Mouse (Mus musculus): Measurements from ENCODE around the gene Tmcc3. TPM values are rescaled to one million over a fixed set of nuclear protein-coding genes. Genes with fewer than 3 reads are reported as not detected.

Tmcc3 gene
- total RNA-seq, 2 experiments from 2014 or later, result 16.3 to 21.6 TPM

DNA sequence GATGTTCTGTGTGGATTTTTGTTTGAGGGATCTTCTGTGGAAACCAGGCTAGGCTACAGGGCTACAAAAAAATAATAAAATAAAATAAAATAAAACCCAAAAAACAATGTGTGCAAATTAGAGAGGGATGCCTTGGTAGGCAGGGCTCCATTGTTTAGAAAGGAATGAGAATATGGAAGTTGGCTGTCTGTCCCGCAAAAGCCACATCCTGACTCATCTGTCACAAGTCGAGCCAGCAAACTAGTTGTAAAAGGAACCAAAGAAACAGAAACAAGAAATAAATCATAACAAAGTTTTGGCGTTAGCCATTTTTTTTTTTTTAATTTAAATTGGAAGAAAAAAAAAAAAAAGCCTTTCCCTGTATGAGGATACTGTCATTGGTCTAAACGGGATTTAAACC is 105.9 kb downstream of the Tmcc3 start:
- DNase-seq, result no peak
- H3K27ac ChIP-seq, result no peak overlapping the region; the same call in 1 of the 2 replicates
- no peak for TF ChIP-seq CTCF (IDR thresholded peaks at IDR 0.05)
- intact Hi-C loops (cut with DNase I), result no loop called here
- H3K4me3 ChIP-seq, result no peak overlapping the region

DNA sequence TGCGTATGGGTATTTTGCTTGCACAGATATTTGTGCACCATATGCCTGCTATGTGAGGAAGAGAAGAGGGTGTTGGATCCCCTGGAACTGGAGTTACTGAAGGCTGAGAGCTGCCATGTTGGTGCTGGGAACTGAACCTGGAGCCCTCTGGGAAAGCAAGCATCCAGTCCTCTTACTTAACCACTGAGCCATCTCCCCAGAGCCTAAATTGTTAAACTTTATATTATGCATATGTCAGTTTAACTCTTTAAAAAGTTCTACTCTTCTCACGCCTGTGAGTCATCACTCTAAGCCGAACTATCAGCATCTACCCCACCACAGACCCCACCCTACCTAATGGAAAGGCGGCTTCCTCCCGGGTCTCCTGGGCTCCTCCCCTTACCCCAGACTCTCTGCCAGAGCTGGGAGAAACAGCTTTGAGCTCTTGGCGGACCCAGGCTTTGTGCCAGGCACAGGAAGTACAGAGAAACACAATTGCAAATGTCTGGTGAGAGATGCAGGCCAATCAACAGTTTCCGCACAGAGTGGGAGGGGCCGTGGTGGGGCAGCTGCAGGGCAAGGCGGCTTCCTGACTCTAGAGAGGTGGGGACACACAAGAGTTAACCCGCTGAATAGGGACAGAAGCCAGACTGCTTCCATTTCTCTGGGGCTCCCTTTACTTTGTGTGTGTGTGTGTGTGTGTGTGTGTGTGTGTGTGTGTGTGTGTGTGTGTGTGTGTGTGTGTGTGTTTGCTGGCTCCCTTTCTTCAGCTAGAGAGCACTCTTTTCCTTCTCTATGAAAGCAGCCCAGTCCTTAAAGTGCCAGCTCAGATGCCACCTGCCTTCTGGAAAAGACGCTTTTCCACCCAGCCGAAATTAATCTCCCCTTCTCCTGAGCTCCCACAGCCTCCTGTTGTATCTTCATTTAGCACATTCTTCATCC is 114.5 kb downstream of the Tmcc3 start:
- Histone ChIP-seq H3K4me3 (peak overlapping the region; percentile 61), H3K27ac (peak overlapping the region; percentile 85)
- no peak for TF ChIP-seq CTCF (IDR thresholded peaks at IDR 0.05)
- intact Hi-C loops (cut with DNase I), result loop anchor here (5.0 kb wide), 1 partner anchor 91 kb away; no protein-coding TSS in a partner anchor
- DNase-seq, result peak; percentile 75

DNA sequence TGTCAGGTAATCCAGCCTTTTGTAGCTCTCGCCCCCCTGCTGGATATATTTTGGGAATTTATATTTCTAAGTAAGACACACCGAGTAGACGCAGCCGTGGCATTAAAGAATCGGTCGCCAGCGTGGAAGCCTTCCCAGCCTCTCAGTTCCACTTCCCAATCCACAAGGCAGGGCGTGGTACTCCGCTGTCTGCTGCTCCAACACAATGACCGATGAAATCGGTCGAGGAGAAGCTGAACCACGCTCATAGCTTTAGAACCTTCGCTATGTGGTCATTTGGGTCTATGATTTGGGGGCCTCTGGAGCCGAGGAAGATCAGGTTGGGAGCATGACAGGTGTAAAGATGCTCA is 115.1 kb downstream of the Tmcc3 start:
- peak overlapping the region; percentile 61 for H3K4me3 ChIP-seq
- H3K27ac ChIP-seq, result peak overlapping the region; percentile 85
- intact Hi-C loops (cut with DNase I), result loop anchor here (5.0 kb wide), 1 partner anchor 90 kb away; no protein-coding TSS in a partner anchor
- no peak for TF ChIP-seq CTCF (IDR thresholded peaks at IDR 0.05)
- DNase-seq, result peak; percentile 29

DNA sequence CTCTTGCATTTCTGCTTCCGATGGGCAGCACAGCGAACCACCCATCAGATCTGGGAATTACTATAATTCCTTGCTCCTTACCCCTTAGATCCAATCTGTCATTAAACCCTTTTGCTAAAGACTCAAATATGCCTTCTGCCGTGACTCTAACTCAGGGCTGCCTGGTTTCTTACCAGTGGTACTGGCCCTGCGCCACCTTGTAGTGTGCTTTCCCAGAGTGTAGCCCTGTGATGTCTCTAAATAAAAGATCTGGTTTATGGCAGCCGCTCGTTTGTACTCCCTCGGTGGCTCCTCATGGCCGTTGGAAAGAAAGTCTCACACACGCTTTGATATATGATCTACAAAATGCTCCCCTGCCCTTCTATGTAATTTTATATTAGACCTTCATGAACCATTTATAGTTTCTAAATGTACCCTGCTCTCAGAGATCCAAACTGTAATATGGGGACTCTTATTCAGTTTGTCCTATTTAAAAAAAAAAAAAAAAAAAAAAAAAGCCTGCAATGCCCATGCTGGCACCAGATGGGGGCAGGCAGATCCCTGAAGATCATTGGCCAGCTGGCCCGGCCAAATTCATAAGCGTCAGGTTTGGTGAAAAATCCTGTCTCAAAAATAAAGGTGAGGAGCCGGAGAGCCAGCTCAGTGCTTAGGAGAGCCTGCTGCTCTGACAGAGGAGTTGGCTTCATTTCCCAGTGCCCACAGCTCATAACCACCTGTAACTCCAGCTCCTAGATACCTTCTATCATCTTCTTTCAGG is 116.6 kb downstream of the Tmcc3 start:
- Histone ChIP-seq H3K27ac (peak overlapping the region; percentile 85), H3K4me3 (peak overlapping the region; percentile 54)
- intact Hi-C loops (cut with DNase I), result loop anchor here (5.0 kb wide), 1 partner anchor 89 kb away; no protein-coding TSS in a partner anchor
- TF ChIP-seq CTCF (IDR thresholded peaks at IDR 0.05), result peak; percentile 60
- peak; percentile 39 for DNase-seq

DNA sequence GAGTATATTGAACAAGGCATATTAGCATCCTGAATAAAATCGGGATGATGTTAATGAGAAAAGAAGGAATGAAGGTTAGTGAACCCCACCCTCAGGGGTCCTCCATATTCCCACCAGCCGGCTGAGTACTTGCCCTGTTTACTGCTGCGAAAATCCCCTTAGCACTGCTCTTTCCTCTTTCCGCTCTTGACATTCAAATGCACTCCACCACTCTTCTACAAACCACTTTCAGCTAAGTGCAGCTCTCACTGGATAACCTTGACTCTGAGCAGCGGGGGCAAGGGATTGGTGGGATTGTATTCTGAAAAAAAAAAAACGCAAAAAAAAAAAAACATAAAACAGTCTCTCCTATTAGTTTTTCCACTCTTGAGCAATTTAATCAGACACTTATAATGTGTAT is 118.8 kb downstream of the Tmcc3 start:
- intact Hi-C loops (cut with DNase I), result no loop called here
- no peak for DNase-seq
- Histone ChIP-seq H3K4me3 (no peak overlapping the region), H3K27ac (no peak overlapping the region)
- TF ChIP-seq CTCF (IDR thresholded peaks at IDR 0.05), result no peak

DNA sequence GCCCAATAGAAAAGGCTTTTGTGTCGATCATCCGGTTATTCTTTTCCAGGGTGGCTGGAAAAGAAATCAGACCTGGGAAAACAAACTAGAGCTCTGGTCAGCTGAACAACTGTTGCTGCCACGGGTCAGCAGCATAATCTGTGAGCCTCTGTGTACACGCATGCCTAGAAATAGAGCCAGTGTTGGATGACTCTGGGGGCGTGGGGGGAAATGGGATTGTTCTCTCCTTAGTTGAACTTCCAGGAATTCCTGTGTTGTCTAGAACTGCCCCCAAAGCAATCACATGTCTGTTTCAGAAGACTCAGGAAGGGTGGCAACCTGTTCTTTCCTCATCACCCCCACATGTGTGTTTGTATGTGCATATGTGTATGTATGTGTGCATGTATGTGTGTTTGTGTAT is 121.2 kb downstream of the Tmcc3 start:
- intact Hi-C loops (cut with DNase I), result no loop called here
- H3K27ac ChIP-seq, result peak overlapping the region; percentile 74

DNA sequence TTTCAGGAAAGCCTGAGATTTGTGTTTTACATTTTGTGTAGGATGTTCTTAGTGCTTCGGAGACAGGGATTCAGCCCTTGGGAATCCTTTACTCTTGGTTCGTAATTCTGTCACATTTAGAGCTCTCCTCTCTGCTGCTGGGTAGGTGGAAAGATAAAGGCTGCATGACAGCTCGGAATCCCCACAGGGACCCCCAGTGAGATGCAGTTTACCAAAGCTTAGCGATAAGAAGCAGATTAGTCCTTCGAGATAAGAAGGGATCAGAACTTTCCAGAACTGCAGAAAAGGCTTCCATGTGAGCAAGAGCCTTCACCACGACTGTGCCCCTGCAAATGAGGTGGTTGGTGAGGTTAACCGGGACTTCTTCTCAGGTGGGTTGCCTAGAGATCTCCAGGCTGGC is 122.2 kb downstream of the Tmcc3 start:
- no peak for TF ChIP-seq CTCF (IDR thresholded peaks at IDR 0.05)
- peak overlapping the region; percentile 56 for H3K27ac ChIP-seq
- intact Hi-C loops (cut with DNase I), result no loop called here
- no peak for DNase-seq
- H3K4me3 ChIP-seq, result no peak overlapping the region

More for the DNA sequence above, 121.2 kb downstream of the Tmcc3 start:
- peak; percentile 53 for DNase-seq
- TF ChIP-seq CTCF (IDR thresholded peaks at IDR 0.05), result no peak
- no peak overlapping the region for H3K4me3 ChIP-seq

DNA sequence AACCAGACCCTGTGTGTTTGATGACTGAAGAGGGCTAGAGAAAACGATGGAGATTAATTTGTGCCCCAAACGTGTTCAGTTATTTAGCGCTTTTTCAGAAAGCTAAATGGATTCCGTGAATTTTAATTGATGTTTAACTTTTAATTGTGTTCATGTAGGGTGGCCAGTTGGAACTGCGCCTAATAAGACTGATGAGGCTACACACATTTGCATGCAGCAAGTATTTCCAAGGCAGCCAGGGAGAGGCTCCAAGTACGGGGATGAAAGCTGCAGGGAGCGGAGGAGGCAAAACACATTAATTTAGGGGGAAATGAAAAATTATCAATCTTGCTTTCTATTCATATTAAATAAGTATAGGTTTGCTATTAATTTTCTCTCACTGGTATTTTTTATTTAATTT is 131.0 kb downstream of the Tmcc3 start:
- intact Hi-C loops (cut with DNase I), result no loop called here
- no peak for DNase-seq
- Histone ChIP-seq H3K4me3 (no peak overlapping the region), H3K27ac (no peak overlapping the region)
- no peak for TF ChIP-seq CTCF (IDR thresholded peaks at IDR 0.05)

DNA sequence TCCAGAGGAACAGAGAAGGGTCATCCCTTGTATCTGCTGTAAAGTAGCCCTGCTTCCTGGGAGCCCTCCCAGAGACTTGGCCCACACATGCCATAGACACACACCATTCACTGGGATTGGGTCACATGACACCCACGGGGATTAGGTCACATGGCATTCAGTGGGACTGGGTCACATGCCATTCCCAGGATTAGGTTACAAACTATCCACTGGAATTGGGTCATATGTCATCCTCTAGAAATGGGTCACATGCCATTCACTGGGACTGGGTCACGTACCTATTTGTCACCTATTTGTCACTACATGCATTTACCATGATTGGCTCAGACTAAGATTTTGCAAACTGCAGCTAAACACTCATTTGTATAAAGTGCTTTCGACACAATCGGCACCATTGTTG is 131.7 kb downstream of the Tmcc3 start:
- Histone ChIP-seq H3K27ac (no peak overlapping the region), H3K4me3 (no peak overlapping the region)
- intact Hi-C loops (cut with DNase I), result no loop called here
- TF ChIP-seq CTCF (IDR thresholded peaks at IDR 0.05), result no peak
- DNase-seq, result no peak

DNA sequence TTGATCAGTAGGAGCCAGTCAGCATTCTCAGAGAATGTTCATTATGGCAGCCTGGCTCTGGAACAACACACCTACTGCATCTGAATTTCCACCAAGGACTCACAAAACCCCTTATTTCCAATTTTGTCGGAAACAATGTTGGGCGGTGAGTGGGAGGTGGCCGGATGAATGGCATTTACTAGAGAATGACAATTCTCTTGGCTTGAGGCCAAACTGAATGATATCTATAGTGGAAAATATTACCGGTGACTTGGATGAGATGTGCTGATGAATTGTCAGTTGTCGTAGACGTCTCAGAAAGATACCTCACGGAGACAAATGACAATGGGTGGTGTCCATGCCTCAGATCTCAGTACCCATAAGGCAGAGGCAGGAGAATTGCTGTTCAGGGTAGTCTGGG is 133.4 kb downstream of the Tmcc3 start:
- intact Hi-C loops (cut with DNase I), result no loop called here
- Histone ChIP-seq H3K27ac (no peak overlapping the region), H3K4me3 (no peak overlapping the region)
- no peak for TF ChIP-seq CTCF (IDR thresholded peaks at IDR 0.05)
- DNase-seq, result no peak

DNA sequence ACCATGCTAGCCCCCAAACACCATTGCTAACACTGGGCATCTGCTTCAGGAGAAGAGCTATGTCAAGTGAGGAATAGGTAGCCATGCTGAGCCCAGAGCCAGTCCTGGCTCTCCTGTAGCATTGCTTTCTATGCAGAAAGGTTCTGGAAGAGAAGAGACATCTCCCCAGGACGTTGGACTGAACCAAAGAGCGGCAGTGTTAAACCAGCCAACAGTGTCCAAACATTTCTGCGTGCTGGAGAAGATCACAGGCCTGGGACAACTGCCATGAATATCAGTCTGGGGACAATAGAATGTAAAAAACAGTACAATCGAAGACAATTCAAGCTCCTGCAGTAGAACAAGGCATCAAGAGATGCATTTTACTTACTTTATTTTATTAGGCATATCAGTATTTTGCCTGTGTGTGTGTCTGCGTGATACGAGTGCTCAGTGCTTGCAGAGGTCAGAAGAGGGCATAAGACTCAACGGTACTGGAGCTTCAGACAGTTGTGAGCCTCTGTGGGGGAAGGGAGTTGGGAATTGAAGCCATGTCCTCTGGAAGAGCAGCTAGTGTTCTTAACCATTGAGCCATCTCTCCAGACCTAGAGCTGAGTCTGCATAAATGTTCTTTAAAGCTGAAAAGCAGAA is 134.7 kb downstream of the Tmcc3 start:
- no peak overlapping the region for H3K4me3 ChIP-seq
- no peak for DNase-seq
- peak; percentile 34; the same call in 1 of the 2 replicates for TF ChIP-seq CTCF (IDR thresholded peaks at IDR 0.05)
- intact Hi-C loops (cut with DNase I), result no loop called here
- peak overlapping the region; percentile 35 for H3K27ac ChIP-seq

DNA sequence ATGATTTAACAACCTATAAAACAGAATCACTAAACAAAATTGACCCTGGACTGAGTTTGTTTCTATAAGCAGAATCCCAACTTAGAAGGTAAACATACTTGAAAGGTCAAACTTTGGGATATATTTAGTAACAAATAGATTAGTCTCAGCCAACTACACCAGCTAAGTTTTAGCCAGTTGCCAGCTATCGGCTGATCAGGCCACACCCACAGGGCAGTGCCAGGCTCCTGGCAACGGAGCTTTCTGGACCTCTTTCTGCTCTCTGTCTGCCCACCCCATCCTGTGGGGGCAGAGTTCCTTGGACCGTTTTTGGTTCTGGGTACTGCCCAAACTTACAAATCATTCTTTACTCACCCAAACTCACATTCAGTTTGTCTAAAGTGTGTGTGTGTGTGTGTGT is 137.9 kb downstream of the Tmcc3 start:
- no peak for DNase-seq
- intact Hi-C loops (cut with DNase I), result no loop called here
- Histone ChIP-seq H3K27ac (no peak overlapping the region), H3K4me3 (peak overlapping the region; percentile 35; the same call in 1 of the 2 replicates)
- no peak for TF ChIP-seq CTCF (IDR thresholded peaks at IDR 0.05)

DNA sequence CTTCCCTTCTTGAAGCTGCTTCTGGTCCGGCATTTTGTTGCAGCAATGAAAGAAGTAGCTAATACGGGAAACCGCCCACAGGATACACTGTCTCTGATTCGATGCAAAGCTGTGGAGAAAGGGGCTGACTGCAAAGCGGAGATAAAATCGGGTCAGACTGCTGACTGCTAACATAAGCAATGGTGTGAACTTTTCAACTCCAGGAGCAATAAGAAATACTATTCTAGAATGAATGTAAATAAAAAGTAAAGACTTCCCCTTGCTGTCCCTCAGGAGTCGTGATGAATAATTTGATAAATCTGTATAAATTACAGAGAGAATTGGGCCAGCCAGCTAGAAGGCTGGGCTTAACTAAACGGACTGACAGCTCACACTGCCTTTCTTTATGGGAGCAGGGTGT is 139.0 kb downstream of the Tmcc3 start:
- intact Hi-C loops (cut with DNase I), result no loop called here

More for the DNA sequence above, 139.0 kb downstream of the Tmcc3 start:
- no peak overlapping the region for H3K4me3 ChIP-seq
- TF ChIP-seq CTCF (IDR thresholded peaks at IDR 0.05), result no peak
- no peak for DNase-seq
- no peak overlapping the region for H3K27ac ChIP-seq
